Mouse (Mus musculus) spleen, postnatal 14 days (tissue): Measurements from ENCODE around the gene Olfr361.
"Not testable (repeated sequence)": the region's sequence is repeated elsewhere in the genome, so short reads cannot be mapped to it uniquely, and the experiment has no call there.

Source experiments
- DNase-seq, 2 experiments: peaks; one replicate each; pipeline ENCODE4 v3.0.0; 2021 to 2022; ENCODE audit warnings: low spot score in 2 of 2

The Olfr361 gene

GRCm38 (mm10) chr2:37089190-37089589 lies at the start of gene Olfr361:
Gene Olfr361, minus strand, starts transcription at chr2:37089290.
- not testable (repeated sequence) for DNase-seq

- DNase-seq = no peak
Observed at GRCm38 (mm10) chr2:37117810-37118209, 28.7 kb upstream of the Olfr361 start, which contains the start of gene Olfr362. Gene Olfr362, minus strand, starts transcription at chr2:37117910.

- no peak for DNase-seq
Observed at GRCm38 (mm10) chr2:37065446-37065845, 23.6 kb downstream of the Olfr361 start, which contains the start of gene Olfr360. Gene Olfr360, plus strand, starts transcription at chr2:37065746.
